Mouse (Mus musculus): ENCODE results near the gene Pcgf6. TPM values are rescaled to one million over a fixed set of nuclear protein-coding genes. Genes with fewer than 3 reads are reported as not detected.
A peak's percentile ranks its signal among the peaks of the same experiment; 100 is the strongest.

The Pcgf6 gene
- 31.0 and 34.5 TPM in 2 replicates for polyA plus RNA-seq (2015; fragmentation: Nextera tagmentation; extraction: Ambion mirVana)

DNA sequence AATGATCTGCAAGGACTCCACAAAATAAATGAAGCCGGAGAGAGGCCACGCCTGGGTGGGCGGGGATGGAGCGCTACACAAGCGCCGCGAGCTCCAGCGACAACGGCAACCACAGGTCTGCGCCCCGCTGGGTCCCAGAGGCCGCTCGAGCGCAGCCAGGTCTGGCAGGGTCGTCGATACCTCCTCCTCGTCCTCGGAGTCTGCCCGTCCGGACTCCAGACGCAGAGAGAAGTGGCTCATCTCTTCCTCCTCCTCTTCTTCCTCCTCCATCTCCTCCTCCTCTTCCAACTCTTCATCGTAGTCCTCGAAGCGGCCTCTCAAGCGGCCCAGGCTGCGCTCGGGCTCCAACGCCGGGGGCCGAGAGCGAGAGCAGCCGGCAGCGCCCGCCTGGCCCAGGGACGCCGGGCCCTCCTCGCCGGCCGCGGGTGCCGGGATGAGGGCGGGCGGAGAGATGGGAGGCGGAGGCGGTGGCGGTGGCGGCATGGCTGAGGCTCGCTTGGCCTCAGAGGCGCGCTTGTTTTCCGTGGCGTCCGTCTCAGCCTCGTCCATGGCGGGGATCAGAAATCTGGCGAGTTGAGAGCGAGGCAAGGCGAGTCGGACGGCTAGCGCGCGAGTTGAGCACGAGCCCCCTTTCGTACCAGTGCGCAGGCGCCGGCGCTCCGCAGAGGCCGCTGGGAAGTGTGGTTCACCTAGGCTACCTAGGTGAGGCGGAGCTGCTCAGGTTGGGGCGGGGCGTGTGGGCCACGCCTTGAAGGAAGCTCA lies at the start of gene Pcgf6:
Gene Pcgf6 (minus strand): TSS at position 636 of the 762 bp plus-strand sequence.
- peak within 1 kb of the TSS; percentile 91 for H3K9ac ChIP-seq (replicated peaks)
- peak within 1 kb of the TSS; percentile 91 for H3K4me3 ChIP-seq (replicated peaks)
- no peaks in the 10 kb centered on the region for H3K27me3 ChIP-seq (replicated peaks)
- peak; percentile 95 for ATAC-seq (ENCODE audit: low FRiP score)
- no peaks in the 10 kb centered on the region for H3K9me3 ChIP-seq (replicated peaks)
- H3K4me2 ChIP-seq = peak within 1 kb of the TSS; percentile 57
- H3K36me3 ChIP-seq = peaks cover 22% of the 10 kb centered on the region
- under 1% methylated on average over 74 of the region's 75 CpGs for WGBS
- peaks cover 19% of the 10 kb centered on the region for H3K4me1 ChIP-seq
- peak within 1 kb of the TSS; percentile 93 for H3K27ac ChIP-seq (replicated peaks)

DNA sequence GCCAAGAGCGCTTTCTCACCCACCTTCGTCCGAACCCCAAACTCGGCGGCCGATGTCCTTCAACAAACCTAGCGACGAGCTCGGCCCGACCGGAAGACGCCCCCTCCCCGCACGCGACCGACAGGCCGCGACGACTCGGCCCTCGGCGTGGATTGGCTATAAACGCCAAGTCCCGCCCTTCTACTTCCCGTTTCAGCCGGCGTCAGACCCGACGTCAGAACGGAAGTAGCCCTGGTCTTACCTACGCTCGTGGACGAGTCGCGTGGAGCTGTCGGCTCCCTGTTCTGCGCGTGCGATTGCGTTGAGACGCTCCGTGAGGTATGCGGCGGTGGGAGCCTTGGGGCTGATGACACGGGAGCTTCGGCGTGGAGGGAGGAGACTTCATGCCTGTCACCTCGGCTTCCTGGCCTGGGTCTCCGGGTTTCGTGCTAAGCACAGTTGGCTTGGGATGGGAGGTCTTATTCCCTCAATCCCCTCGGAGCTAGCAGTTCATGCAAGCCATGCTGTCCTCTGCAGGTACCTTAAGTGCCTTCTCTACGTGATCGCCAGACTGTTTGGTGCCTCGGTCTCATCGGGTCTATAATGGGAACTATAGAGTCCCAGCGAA lies 39.9 kb upstream of the Pcgf6 start, which contains the start of the genes Usmg5 and Pdcd11:
Gene Usmg5 (minus strand): TSS at position 98 of the 607 bp plus-strand sequence.
Gene Pdcd11 (plus strand): TSS at position 219 of the 607 bp plus-strand sequence.
- Histone ChIP-seq H3K9ac (replicated peaks) (peak within 1 kb of the TSS; percentile 99), H3K27ac (replicated peaks) (peak within 1 kb of the TSS; percentile 91), H3K36me3 (peaks cover 31% of the 10 kb centered on the region), H3K4me1 (peaks cover 31% of the 10 kb centered on the region), H3K9me3 (replicated peaks) (no peaks in the 10 kb centered on the region), H3K27me3 (replicated peaks) (no peaks in the 10 kb centered on the region), H3K4me2 (peak within 1 kb of the TSS; percentile 76), H3K4me3 (replicated peaks) (peak within 1 kb of the TSS; percentile 94)
- WGBS = under 1% methylated on average over 56 of the region's 56 CpGs
- peak; percentile 99 for ATAC-seq (ENCODE audit: low FRiP score)

DNA sequence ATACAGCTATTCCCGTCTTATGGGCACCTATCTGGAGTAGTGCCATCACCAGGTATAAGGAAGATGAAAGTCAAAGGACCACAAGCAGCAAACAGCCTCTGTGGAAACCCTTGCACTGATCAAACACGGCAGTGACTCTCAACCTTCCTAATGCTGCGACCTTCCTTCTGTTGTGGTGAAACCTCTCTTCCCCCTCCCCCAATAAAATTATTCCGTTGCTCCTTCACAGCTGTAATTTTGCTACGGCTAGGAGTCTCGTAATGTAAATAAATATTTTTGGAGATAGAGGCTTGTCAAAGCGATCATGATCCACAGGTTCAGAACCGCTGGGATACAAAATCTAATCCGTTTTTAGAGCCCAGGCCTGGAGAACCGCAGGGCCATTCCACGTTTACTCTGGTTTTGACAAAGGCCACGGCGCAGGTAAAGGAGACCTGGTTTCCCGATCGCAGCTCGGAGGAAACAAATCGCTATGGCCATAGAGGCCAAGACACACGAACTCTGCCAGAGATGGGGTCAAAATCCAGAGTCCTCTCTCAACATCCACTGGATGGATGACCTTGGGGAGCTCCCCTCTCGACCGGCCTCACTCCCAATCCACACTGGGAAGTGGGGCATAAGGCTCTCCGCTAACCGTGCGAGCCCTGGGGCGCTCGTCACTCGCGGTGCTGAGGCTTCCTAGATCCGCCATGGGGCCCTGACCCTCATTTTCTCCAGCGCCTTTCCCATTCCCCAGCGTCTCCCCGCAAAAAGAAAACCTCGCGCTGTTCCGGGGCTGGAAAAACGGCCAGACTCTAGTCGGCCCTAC lies 39.2 kb upstream of the Pcgf6 start:
- WGBS = 2% methylated on average over 36 of the region's 36 CpGs

DNA sequence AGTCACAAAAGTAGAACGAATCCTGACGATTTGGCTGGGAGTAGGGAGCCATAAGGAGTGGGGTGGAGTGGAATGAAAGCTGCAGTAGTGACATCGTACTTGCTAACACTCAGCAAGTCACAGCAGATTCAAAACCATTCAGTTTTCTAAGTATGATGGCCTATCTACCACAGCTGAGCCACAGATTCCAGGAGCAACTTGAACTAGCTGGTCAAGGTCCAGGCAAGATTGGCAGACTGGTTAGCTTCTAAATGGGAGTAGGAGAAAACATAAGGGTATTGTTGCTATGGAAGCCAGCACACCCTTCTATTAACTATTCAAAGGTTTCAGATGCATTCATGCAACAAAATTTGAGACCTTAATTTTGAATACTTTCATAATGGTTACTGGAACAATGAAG lies 37.5 kb upstream of the Pcgf6 start:
- H3K9ac ChIP-seq (replicated peaks) = no peak overlapping the region
- 94% methylated on average over 3 of the region's 3 CpGs for WGBS
- H3K4me2 ChIP-seq = no peak overlapping the region
- no peak for ATAC-seq (ENCODE audit: low FRiP score)
- H3K4me3 ChIP-seq (replicated peaks) = no peak overlapping the region
- H3K4me1 ChIP-seq = peaks cover 31% of the 10 kb centered on the region
- no peak overlapping the region for H3K27ac ChIP-seq (replicated peaks)
- peaks cover 33% of the 10 kb centered on the region for H3K36me3 ChIP-seq
- H3K9me3 ChIP-seq (replicated peaks) = no peaks in the 10 kb centered on the region
- H3K27me3 ChIP-seq (replicated peaks) = no peaks in the 10 kb centered on the region

More for the DNA sequence above, 39.2 kb upstream of the Pcgf6 start:
- peaks cover 29% of the 10 kb centered on the region for H3K36me3 ChIP-seq
- ATAC-seq (ENCODE audit: low FRiP score) = peak; percentile 65
- peaks cover 31% of the 10 kb centered on the region for H3K4me1 ChIP-seq
- peak overlapping the region; percentile 94 for H3K4me3 ChIP-seq (replicated peaks)
- H3K27ac ChIP-seq (replicated peaks) = peak overlapping the region; percentile 91
- no peaks in the 10 kb centered on the region for H3K27me3 ChIP-seq (replicated peaks)
- H3K9me3 ChIP-seq (replicated peaks) = no peaks in the 10 kb centered on the region
- H3K4me2 ChIP-seq = peak overlapping the region; percentile 68
- peak overlapping the region; percentile 99 for H3K9ac ChIP-seq (replicated peaks)

DNA sequence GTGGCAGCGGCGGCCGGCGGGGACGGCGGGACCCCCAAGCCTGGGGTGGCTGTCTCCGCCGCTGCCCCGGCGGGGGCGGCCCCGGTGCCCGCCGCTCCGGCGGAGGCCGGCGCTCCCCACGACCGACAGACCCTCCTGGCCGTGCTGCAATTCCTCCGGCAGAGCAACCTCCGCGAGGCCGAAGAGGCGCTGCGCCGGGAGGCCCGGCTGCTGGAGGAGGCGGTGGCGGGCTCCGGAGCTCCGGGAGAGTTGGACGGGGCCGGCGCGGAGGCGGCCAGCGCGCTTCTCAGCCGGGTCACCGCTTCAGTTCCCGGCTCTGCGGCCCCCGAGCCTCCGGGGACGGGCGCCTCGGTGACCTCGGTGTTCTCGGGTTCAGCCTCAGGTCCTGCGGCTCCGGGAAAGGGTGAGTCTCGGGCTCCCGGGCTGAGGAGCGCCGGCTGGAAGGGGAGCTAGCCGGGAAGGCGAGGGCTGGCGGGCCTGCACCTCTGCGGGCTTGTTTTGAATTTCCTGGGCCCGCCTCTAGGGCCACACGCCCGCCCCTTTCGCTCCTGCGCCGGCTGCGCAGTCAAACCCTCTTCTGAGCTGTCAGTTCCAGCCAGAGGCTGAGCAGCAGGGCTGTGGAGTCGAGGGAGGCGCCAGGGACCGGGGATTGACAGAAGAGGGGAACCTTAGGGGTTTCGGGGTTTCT lies 17.4 kb upstream of the Pcgf6 start:
- no peaks in the 10 kb centered on the region for H3K27me3 ChIP-seq (replicated peaks)
- no peaks in the 10 kb centered on the region for H3K9me3 ChIP-seq (replicated peaks)
- H3K9ac ChIP-seq (replicated peaks) = peak overlapping the region; percentile 79
- H3K27ac ChIP-seq (replicated peaks) = peak overlapping the region; percentile 90
- WGBS = under 1% methylated on average over 60 of the region's 72 CpGs
- H3K4me1 ChIP-seq = peaks cover 13% of the 10 kb centered on the region
- peaks cover 26% of the 10 kb centered on the region for H3K36me3 ChIP-seq
- H3K4me3 ChIP-seq (replicated peaks) = peak overlapping the region; percentile 89
- H3K4me2 ChIP-seq = peak overlapping the region; percentile 64
- ATAC-seq (ENCODE audit: low FRiP score) = peak; percentile 91

DNA sequence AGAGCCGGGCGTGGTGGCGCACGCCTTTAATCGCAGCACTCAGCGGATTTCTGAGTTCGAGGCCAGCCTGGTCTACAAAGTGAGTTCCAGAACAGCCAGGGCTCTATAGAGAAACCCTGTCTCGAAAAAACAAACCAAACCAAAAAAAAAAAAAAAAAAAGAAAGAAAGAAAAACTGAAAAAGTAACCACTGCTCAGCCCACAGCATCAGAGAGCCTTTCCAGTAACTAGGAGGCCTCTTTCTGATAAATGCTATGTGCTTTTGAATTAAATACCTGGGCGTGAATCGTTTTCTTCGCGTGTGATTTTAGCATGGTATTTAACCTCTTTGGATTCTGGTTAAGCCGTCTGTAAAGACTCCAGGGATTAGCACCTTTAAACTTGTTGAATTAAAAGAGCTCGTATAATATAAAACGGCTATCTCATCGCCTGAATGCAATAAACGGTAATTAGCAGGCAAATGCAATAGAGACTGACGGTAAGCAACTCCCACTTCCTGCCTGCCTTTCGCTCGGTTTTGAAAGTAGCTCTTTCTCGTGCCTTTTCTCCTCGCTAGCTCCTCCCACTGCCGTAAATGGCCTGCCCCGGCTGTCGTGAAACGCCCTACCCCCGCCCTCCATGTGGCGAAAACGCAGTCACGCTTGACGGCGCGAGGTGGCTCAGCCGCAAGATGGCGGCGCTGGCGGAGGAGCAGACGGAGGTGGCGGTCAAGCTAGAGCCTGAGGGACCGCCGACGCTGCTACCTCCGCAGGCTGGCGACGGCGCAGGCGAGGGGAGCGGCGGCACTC lies 16.6 kb upstream of the Pcgf6 start, which contains the start of gene Taf5:
Gene Taf5 (plus strand): TSS at position 651 of the 787 bp plus-strand sequence.
- peak within 1 kb of the TSS; percentile 90 for H3K27ac ChIP-seq (replicated peaks)
- peak within 1 kb of the TSS; percentile 64 for H3K4me2 ChIP-seq
- peak within 1 kb of the TSS; percentile 79 for H3K9ac ChIP-seq (replicated peaks)
- peak within 1 kb of the TSS; percentile 89 for H3K4me3 ChIP-seq (replicated peaks)
- H3K27me3 ChIP-seq (replicated peaks) = no peaks in the 10 kb centered on the region
- no peaks in the 10 kb centered on the region for H3K9me3 ChIP-seq (replicated peaks)
- H3K4me1 ChIP-seq = peaks cover 13% of the 10 kb centered on the region
- 10% methylated on average over 49 of the region's 49 CpGs for WGBS
- peaks cover 18% of the 10 kb centered on the region for H3K36me3 ChIP-seq
- ATAC-seq (ENCODE audit: low FRiP score) = peak; percentile 77

DNA sequence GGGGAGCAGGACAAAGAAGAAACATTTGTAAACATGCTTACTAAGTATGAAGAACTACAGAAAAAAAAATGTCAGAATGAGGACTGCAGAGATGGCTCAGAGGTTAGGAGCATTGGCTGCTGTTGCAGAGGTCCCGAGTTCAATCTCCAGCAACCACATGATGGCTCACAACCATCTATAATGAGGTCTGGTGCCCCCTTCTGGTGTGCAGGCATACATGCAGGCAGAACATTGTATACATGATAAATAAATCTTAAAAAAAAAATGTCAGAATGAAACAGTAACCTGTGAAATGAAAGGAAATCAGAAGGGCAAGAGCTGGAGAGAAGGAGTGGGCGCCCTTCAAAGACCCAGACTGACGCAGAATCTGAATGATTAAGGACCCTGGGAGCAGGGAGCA lies 15.2 kb upstream of the Pcgf6 start:
- no peak overlapping the region for H3K27ac ChIP-seq (replicated peaks)
- 92% methylated on average over 3 of the region's 3 CpGs for WGBS
- no peaks in the 10 kb centered on the region for H3K9me3 ChIP-seq (replicated peaks)
- no peak overlapping the region for H3K9ac ChIP-seq (replicated peaks)
- no peak overlapping the region for H3K4me3 ChIP-seq (replicated peaks)
- H3K36me3 ChIP-seq = peaks cover 4% of the 10 kb centered on the region; the same call in 1 of the 2 replicates
- no peak for ATAC-seq (ENCODE audit: low FRiP score)
- no peaks in the 10 kb centered on the region for H3K27me3 ChIP-seq (replicated peaks)
- no peak overlapping the region for H3K4me2 ChIP-seq
- H3K4me1 ChIP-seq = peaks cover 13% of the 10 kb centered on the region

DNA sequence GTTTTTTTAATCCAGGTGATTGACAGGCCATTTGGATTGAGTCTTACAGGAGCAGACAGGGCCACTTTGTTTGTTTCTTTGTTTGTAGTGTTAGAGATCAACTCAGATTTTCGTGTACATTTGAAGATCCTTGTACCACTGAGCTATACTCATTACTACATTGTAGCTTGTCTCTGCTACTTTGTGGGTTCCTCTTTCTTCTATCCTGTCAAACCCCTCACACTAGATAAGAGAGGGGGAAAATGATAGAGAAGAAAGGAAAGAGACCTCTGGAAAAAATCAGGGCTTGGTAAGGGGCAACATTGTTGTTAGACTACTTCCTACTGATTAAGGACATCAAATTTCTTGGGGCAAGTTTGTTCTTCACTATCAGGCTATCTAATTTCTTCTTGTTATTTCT lies 7.0 kb upstream of the Pcgf6 start:
- no peak overlapping the region for H3K4me2 ChIP-seq
- no peaks in the 10 kb centered on the region for H3K9me3 ChIP-seq (replicated peaks)
- H3K36me3 ChIP-seq = no peaks in the 10 kb centered on the region
- H3K27me3 ChIP-seq (replicated peaks) = no peaks in the 10 kb centered on the region
- no peak overlapping the region for H3K27ac ChIP-seq (replicated peaks)
- no peak for ATAC-seq (ENCODE audit: low FRiP score)
- H3K4me1 ChIP-seq = no peaks in the 10 kb centered on the region
- no peak overlapping the region for H3K4me3 ChIP-seq (replicated peaks)
- no peak overlapping the region for H3K9ac ChIP-seq (replicated peaks)
- WGBS = 72% methylated on average over 1 of the region's 1 CpGs

DNA sequence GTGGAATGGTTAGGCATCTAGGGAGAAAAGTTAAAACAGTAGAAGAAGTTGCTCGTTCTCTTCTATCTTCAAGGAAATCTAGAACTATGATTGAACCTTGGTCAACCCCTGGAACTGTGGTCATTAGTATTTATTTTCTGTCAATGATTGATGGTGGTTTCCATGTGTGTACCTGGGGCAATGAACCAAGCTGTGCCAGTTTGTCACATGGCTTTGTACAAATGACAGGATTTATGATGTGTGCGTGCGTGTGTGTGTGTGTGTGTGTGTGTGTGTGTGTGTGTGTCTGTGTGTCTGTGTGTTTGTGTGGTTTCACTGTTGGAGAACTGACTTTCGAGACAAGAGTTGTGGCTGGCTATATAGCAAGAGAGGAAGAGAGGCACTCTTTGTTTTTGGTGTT lies 2.8 kb upstream of the Pcgf6 start:
- 82% methylated on average over 4 of the region's 4 CpGs for WGBS
- Histone ChIP-seq H3K9ac (replicated peaks) (no peak overlapping the region), H3K27me3 (replicated peaks) (no peaks in the 10 kb centered on the region), H3K9me3 (replicated peaks) (no peaks in the 10 kb centered on the region), H3K27ac (replicated peaks) (no peak overlapping the region), H3K4me3 (replicated peaks) (no peak overlapping the region), H3K4me2 (no peak overlapping the region), H3K4me1 (peaks cover 16% of the 10 kb centered on the region), H3K36me3 (no peaks in the 10 kb centered on the region)
- ATAC-seq (ENCODE audit: low FRiP score) = no peak

DNA sequence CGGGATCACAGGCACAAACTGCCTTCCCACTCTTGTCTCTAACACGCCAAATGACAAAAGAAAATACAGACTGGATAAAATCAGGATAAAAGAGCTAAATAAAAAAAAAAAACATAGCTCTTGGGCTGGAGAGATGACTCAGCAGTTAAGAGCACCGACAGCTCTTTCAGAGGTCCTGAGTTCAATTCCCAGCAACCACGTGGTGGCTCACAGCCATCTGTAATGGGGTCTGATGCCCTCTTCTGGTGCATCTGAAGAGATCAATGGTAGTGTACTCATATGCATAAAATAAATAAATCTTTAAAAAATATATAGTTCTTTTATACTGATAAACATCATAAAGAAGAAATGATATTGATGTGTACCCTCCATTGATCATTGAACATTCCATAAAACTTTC lies 2.2 kb upstream of the Pcgf6 start:
- ATAC-seq (ENCODE audit: low FRiP score) = no peak
- Histone ChIP-seq H3K4me1 (peaks cover 19% of the 10 kb centered on the region), H3K27me3 (replicated peaks) (no peaks in the 10 kb centered on the region), H3K9ac (replicated peaks) (no peak overlapping the region), H3K36me3 (no peaks in the 10 kb centered on the region), H3K9me3 (replicated peaks) (no peaks in the 10 kb centered on the region), H3K4me3 (replicated peaks) (no peak overlapping the region), H3K4me2 (no peak overlapping the region), H3K27ac (replicated peaks) (no peak overlapping the region)
- WGBS = 83% methylated on average over 4 of the region's 4 CpGs
